Mouse (Mus musculus) urinary bladder, postnatal 4 days (tissue): ENCODE data around the gene Zgrf1.

Source experiments
- DNase-seq, 2 experiments: peaks; one replicate each; pipeline ENCODE4 v3.0.0; 2021 to 2022; ENCODE audit warnings: low spot score in 2 of 2

The Zgrf1 gene

GRCm38 (mm10) chr3:127639875-127640761, 86.8 kb downstream of the Zgrf1 start:
- DNase-seq = no peak

DNA sequence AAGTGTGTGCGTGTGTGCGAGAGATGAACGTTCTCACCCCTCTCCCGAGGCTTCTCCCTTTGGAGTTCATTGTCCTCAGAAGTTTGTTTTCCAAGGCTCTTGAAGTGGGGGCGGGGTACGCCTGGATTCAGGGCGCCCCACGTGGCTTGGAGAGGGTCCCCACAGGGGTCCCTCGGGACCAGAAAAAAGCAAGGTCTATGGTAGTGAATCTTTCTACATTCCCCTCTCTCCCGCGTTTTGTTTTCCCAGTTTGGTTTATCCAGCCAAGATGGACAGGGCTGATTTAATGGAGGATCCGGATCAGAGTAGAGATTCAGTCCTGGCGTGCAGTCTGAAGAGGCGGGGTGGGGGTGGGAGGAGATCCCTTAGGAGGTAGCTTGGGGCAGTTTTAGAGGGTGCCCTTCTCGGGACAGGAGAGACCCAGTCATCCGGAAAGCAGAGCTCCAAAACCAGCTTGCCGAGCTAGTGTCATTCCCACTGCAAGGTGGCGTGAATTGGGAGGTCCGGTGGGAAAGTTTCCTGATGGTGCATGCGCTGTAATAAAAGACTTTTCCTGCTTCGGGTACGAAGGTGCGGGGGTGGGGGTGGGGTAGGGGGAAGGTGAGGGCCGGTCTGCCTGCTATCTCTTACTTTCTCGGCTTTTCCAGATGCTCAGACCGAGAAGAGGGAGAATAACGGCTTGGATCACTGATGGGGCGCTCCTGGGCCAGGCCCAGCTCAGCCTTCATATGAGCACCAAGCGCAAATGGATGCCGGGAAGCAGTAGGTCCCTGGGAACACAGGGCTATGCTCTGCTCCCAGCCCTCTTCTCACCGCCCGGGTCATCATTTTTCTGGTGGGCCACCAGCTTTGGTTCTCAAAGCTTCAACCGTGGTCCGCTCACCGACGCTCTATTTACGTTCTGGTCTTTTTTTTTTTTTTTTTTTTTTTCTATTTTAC, 87.7 kb downstream of the Zgrf1 start:
- DNase-seq = no peak

- no peak for DNase-seq
Measured at GRCm38 (mm10) chr3:127642211-127642610, 88.9 kb downstream of the Zgrf1 start.

GRCm38 (mm10) chr3:127646156-127646825, 93.0 kb downstream of the Zgrf1 start:
- no peak for DNase-seq

DNA sequence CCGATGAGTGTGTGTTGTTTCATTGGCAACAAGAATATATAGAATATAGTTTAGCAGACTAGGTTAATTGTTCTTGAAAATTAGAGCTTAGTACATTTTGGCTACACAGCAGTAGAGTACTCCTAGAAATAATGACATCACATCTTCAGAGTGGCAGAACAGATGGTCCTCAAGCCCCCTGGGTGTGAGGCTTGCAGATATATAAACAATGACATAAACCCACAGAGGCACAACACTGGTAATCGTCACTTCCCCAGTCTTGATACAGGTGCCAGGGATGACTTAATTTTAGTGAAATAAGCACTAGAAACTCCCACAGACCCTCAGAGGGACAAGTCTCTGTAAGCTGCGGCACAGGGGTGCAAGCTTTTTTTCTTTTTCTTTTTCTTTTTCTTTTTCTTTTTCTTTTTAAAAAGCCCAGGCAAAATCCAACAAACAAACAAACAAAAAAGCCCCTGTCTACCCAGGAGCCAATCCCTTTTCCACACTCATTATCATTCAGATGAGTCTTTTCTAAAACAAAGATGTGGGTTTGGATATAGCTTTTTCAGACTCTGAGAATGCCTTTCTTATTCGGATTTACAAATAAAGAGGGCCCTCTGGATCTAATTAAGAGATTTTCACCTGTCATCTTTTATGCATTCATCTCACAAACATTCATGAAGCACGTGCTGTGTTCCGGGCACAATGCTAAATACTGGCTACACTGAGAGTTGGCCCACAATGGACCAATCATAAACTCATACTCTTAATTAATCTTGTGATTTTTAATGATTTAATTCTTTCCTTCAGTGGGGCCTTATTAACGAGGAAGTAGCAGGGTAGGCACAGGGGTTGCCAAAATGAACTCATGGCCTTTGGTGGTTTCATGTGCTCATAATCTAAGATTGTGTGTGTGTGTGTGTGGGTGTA, 98.7 kb downstream of the Zgrf1 start:
- DNase-seq = no peak

DNA sequence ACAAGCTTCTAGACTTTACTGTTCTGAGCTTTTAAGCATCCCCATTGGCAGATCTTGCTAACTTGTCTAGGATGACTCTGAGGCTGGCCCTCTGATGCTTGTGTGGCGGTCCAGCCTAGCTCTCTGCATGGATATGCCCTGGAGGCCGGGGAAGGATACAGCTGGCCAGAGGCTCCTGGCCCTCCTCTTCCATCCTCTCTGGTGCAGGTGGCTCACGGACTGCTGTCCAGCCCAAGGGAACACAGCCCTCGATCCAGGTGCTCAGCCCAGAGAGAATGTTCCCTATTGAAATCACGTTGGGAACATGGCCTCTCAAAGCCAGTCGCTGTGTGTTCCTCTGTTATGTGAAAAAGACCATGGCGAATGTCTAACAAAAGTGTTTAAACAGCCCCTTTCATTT, 107.4 kb downstream of the Zgrf1 start:
- DNase-seq = no peak

- no peak for DNase-seq
Measured at GRCm38 (mm10) chr3:127661646-127662531, 108.6 kb downstream of the Zgrf1 start.
